Mouse (Mus musculus): Measurements from ENCODE around the gene Atp1b1. TPM values are rescaled to one million over a fixed set of nuclear protein-coding genes. Genes with fewer than 3 reads are reported as not detected.

Gene Atp1b1
- polyA plus RNA-seq, 1 experiment, result 369 TPM

- Histone ChIP-seq H3K4me3 (ENCODE audit: low read depth, low read length) (peak overlapping the region; percentile 73), H3K36me3 (ENCODE audit: control insufficient read depth, insufficient read depth, low read length) (peaks cover 38% of the 10 kb centered on the region), H3K27me3 (ENCODE audit: control insufficient read depth, insufficient read depth, low read length) (no peaks in the 10 kb centered on the region), H3K27ac (ENCODE audit: insufficient read depth, low read depth, low read length) (peak overlapping the region; percentile 92), H3K4me1 (ENCODE audit: control insufficient read depth, insufficient read depth, insufficient read length, low read length) (peaks cover 12% of the 10 kb centered on the region)
- under 1% methylated on average over 64 of the region's 76 CpGs for WGBS
- TF ChIP-seq CTCF (IDR thresholded peaks at IDR 0.05; ENCODE audit: extremely low read depth, insufficient read length, insufficient replicate concordance, low read depth, low read length) (no peak), POLR2A (IDR thresholded peaks at IDR 0.05; ENCODE audit: low read depth, low read length) (no peak)
These were observed 467 bp downstream of the Atp1b1 start for GRCm38 (mm10) chr1:164457531-164458244.

- no peak for TF ChIP-seq POLR2A (IDR thresholded peaks at IDR 0.05; ENCODE audit: low read depth, low read length)
- TF ChIP-seq CTCF (IDR thresholded peaks at IDR 0.05; ENCODE audit: extremely low read depth, insufficient read length, insufficient replicate concordance, low read depth, low read length), result no peak
- H3K36me3 ChIP-seq (ENCODE audit: control insufficient read depth, insufficient read depth, low read length), result peaks cover 44% of the 10 kb centered on the region
- peak overlapping the region; percentile 73 for H3K4me3 ChIP-seq (ENCODE audit: low read depth, low read length)
- 6% methylated on average over 8 of the region's 8 CpGs for WGBS
- H3K4me1 ChIP-seq (ENCODE audit: control insufficient read depth, insufficient read depth, insufficient read length, low read length), result peaks cover 7% of the 10 kb centered on the region
- peak overlapping the region; percentile 92 for H3K27ac ChIP-seq (ENCODE audit: insufficient read depth, low read depth, low read length)
- no peaks in the 10 kb centered on the region for H3K27me3 ChIP-seq (ENCODE audit: control insufficient read depth, insufficient read depth, low read length)
These were observed 1.4 kb downstream of the Atp1b1 start for GRCm38 (mm10) chr1:164456731-164457130.

GRCm38 (mm10) chr1:164456065-164456464 lies 2.1 kb downstream of the Atp1b1 start:
- Histone ChIP-seq H3K4me1 (ENCODE audit: control insufficient read depth, insufficient read depth, insufficient read length, low read length) (peaks cover 8% of the 10 kb centered on the region), H3K27ac (ENCODE audit: insufficient read depth, low read depth, low read length) (peak overlapping the region; percentile 92), H3K27me3 (ENCODE audit: control insufficient read depth, insufficient read depth, low read length) (no peaks in the 10 kb centered on the region), H3K4me3 (ENCODE audit: low read depth, low read length) (peak overlapping the region; percentile 78), H3K36me3 (ENCODE audit: control insufficient read depth, insufficient read depth, low read length) (peaks cover 51% of the 10 kb centered on the region)
- WGBS, result 12% methylated on average over 6 of the region's 6 CpGs
- TF ChIP-seq POLR2A (IDR thresholded peaks at IDR 0.05; ENCODE audit: low read depth, low read length), result no peak
- TF ChIP-seq CTCF (IDR thresholded peaks at IDR 0.05; ENCODE audit: extremely low read depth, insufficient read length, insufficient replicate concordance, low read depth, low read length), result no peak

GRCm38 (mm10) chr1:164455614-164456013 lies 2.5 kb downstream of the Atp1b1 start:
- peaks cover 55% of the 10 kb centered on the region for H3K36me3 ChIP-seq (ENCODE audit: control insufficient read depth, insufficient read depth, low read length)
- peak overlapping the region; percentile 92 for H3K27ac ChIP-seq (ENCODE audit: insufficient read depth, low read depth, low read length)
- H3K4me3 ChIP-seq (ENCODE audit: low read depth, low read length), result peak overlapping the region; percentile 78
- peaks cover 9% of the 10 kb centered on the region for H3K4me1 ChIP-seq (ENCODE audit: control insufficient read depth, insufficient read depth, insufficient read length, low read length)
- WGBS, result 22% methylated on average over 7 of the region's 7 CpGs
- H3K27me3 ChIP-seq (ENCODE audit: control insufficient read depth, insufficient read depth, low read length), result no peaks in the 10 kb centered on the region
- no peak for TF ChIP-seq POLR2A (IDR thresholded peaks at IDR 0.05; ENCODE audit: low read depth, low read length)
- peak; percentile 52; the same call in 1 of the 2 replicates for TF ChIP-seq CTCF (IDR thresholded peaks at IDR 0.05; ENCODE audit: extremely low read depth, insufficient read length, insufficient replicate concordance, low read depth, low read length)

- H3K27ac ChIP-seq (ENCODE audit: insufficient read depth, low read depth, low read length), result peak overlapping the region; percentile 80
- peaks cover 62% of the 10 kb centered on the region for H3K36me3 ChIP-seq (ENCODE audit: control insufficient read depth, insufficient read depth, low read length)
- 15% methylated on average over 14 of the region's 14 CpGs for WGBS
- H3K27me3 ChIP-seq (ENCODE audit: control insufficient read depth, insufficient read depth, low read length), result no peaks in the 10 kb centered on the region
- H3K4me1 ChIP-seq (ENCODE audit: control insufficient read depth, insufficient read depth, insufficient read length, low read length), result peaks cover 11% of the 10 kb centered on the region
- TF ChIP-seq CTCF (IDR thresholded peaks at IDR 0.05; ENCODE audit: extremely low read depth, insufficient read length, insufficient replicate concordance, low read depth, low read length), result no peak
- TF ChIP-seq POLR2A (IDR thresholded peaks at IDR 0.05; ENCODE audit: low read depth, low read length), result peak; percentile 42; the same call in 1 of the 2 replicates
- peak overlapping the region; percentile 76 for H3K4me3 ChIP-seq (ENCODE audit: low read depth, low read length)
These were observed 3.3 kb downstream of the Atp1b1 start for GRCm38 (mm10) chr1:164454747-164455400.

GRCm38 (mm10) chr1:164453739-164454138 lies 4.4 kb downstream of the Atp1b1 start:
- Histone ChIP-seq H3K27ac (ENCODE audit: insufficient read depth, low read depth, low read length) (peak overlapping the region; percentile 52), H3K4me1 (ENCODE audit: control insufficient read depth, insufficient read depth, insufficient read length, low read length) (peaks cover 19% of the 10 kb centered on the region), H3K27me3 (ENCODE audit: control insufficient read depth, insufficient read depth, low read length) (no peaks in the 10 kb centered on the region), H3K36me3 (ENCODE audit: control insufficient read depth, insufficient read depth, low read length) (peaks cover 72% of the 10 kb centered on the region), H3K4me3 (ENCODE audit: low read depth, low read length) (peak overlapping the region; percentile 52)
- TF ChIP-seq CTCF (IDR thresholded peaks at IDR 0.05; ENCODE audit: extremely low read depth, insufficient read length, insufficient replicate concordance, low read depth, low read length) (no peak), POLR2A (IDR thresholded peaks at IDR 0.05; ENCODE audit: low read depth, low read length) (no peak)
- WGBS, result 22% methylated on average over 5 of the region's 5 CpGs

- 43% methylated on average over 8 of the region's 8 CpGs for WGBS
- TF ChIP-seq POLR2A (IDR thresholded peaks at IDR 0.05; ENCODE audit: low read depth, low read length) (no peak), CTCF (IDR thresholded peaks at IDR 0.05; ENCODE audit: extremely low read depth, insufficient read length, insufficient replicate concordance, low read depth, low read length) (no peak)
- Histone ChIP-seq H3K4me3 (ENCODE audit: low read depth, low read length) (peak overlapping the region; percentile 52), H3K36me3 (ENCODE audit: control insufficient read depth, insufficient read depth, low read length) (peaks cover 78% of the 10 kb centered on the region), H3K4me1 (ENCODE audit: control insufficient read depth, insufficient read depth, insufficient read length, low read length) (peaks cover 19% of the 10 kb centered on the region), H3K27ac (ENCODE audit: insufficient read depth, low read depth, low read length) (peak overlapping the region; percentile 52), H3K27me3 (ENCODE audit: control insufficient read depth, insufficient read depth, low read length) (no peaks in the 10 kb centered on the region)
These were observed 5.0 kb downstream of the Atp1b1 start for GRCm38 (mm10) chr1:164453146-164453545.

Data from small intestine, adult 2 months (tissue).